Mouse (Mus musculus) retina, postnatal 1 day (tissue): ENCODE measurements around the gene Havcr1.
"Not testable (repeated sequence)": the region's sequence is repeated elsewhere in the genome, so short reads cannot be mapped to it uniquely, and the experiment has no call there.

Source experiments
- DNase-seq: peaks from one replicate; pipeline ENCODE4 v3.0.0-alpha.2; 2012

Gene Havcr1

DNA sequence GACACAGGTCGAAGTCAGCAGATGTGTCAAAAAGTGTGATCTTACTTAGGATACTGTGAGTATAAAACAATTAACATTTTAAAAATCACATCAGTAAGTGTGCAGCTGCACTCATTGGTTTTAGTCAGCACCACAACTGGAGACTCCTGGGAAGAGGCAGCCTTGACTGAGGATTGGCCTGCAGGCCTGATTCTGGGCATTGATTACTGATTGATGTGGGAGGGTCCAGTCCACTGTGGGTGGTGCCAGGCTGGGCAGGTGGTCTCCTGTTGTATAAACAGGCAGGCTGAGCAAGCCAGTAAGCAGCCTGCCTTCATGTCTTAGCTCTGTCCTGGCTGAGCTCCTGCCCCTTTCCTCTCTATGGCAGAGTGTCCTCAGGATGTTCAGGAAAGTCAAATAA is at the start of gene Havcr1:
Gene Havcr1, plus strand, starts transcription at position 5 of the 400 bp plus-strand sequence.
- DNase-seq = not testable (repeated sequence)

DNA sequence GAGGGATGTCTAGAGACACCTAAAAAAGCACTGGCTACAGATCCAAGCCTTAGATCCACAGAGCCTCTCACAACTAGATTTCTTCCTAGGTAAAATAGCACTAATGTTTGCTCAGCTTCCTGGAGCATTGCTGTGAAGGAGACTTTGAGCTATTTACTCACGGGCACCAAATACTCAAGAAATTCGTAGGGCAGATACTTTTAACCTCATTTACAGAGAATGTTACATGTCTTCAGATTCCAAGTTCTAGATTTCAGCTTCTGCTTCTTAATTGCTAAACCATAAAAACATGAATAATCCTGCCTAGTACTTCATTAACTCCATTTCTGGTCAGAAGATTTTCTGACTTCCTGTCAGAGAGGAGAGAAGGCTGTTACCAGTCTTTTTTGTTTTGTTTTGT is 44.7 kb upstream of the Havcr1 start:
- no peak for DNase-seq

DNA sequence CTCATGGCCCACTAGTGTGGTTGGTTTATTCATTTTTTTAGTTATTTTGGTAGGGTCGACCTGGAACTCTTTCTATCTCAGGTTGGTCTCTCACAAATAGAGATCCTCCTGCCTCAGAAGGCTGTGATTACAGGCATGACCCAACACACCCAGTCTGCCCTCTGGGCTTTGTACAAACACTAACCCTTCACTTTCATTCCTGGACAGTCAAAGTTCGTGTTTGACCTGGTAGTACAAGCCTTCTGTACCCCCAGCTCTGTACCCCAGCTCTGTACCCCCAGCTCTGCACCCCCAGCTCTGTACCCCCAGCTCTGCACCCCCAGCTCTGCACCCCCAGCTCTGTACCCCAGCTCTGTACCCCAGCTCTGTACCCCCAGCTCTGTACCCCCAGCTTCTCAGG is 39.0 kb upstream of the Havcr1 start:
- not testable (repeated sequence) for DNase-seq

DNA sequence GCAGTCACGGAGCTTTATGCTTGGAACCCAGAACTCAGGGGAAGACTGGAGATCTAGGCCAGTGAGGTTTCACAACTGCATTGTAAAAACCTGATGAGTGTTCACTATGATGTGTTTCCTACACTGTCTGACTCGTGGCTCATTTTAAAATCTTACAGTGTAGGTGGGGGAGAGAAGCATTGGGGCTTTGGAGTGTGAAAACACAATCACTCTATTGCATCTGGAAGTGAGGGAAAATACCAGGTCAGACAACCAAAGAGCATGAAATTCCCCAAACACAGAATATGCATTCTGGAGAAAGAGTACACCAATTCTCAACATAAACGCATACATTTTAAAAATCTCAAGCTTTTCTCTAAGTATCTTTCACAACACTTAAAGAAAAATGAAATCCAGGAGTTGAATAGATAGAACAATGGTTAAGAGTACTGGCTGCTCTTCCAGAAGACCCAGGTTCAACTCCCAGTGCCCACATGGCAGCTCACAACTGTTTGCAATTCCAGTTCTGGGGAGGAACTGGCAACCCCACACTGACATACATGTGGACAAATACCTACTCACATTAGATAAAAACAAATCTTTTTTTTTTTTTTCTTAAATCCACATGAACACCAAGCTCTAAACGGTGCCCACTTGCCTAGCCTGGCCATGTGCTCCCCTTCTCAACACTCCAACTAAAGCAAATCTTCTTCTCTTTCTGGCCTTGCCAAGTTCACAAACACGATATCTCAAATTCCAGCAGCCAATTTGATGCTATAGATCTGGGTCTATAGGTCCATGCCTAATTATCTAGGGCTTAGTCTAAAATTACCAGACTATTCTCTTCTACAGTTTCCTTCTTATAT is 37.2 kb upstream of the Havcr1 start:
- no peak for DNase-seq

DNA sequence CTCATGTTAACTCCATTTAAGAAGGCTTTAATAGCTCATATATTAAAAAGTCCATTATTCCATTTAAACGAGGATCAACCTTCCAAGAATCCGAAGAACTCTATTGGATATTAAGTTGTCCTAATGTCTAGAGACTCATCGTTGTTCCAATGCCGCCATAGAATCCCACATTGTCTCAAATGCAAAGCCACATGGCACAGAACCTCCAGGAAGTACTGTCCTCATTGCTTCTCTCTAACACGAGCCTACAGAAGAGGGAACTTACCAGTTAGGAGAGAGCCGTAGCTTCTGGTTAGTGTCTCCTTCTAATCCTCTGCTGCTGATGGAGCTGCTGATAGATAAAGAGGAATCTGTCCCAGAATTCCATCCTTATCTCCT is 36.6 kb upstream of the Havcr1 start:
- no peak for DNase-seq

DNA sequence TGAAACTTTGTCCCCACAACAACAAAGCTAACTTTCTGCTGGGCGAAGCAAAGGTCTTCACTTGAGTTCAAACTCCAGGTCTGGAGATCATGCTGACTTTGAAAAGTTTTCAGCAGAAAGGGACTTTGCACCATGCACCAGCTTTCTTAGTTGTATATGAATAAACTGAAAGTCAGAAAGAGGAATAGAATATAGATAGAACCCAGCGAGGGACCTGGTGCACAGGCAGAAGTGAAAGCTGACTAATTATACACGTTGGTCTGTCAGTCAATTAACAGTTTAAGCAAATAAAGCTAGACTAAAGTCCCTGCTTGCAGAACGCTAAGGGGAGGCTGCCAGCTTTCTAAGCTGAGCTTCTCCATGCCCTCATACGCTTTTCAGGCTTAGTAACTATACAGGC is 36.0 kb upstream of the Havcr1 start:
- DNase-seq = no peak

DNA sequence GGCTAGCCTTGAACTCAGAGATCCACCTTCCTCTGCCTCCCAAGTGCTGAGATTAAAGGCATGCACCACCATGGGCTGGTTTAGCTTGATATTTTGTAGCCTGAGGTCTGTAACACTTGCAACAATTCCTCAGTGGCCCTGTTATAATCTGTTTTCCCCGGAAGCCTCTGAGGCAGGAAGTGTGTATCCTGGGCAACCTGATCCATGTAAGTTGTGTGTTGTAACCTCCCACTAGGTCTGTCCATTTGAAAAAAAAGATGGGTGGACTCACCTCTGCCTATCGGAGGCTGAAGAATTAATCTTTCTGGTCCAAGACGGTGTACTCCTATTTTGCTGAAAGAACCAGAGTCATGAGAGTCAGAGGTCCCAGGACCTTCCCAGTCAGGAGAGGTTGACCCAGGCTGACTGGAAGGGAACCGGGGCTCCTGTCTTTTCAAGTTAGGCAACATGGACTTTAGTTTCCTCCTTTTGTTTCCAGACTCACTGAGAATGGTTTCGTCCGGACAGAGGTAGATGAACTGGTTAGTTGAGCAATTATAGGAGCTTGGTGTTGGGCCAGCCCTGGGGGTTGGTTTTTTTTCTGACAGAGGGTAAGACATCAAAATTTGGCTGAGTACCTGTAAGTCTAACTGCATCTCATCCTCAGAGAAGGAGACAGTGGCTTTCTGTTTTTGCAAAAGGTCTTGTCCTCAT is 28.1 kb upstream of the Havcr1 start, which contains the start of gene Timd2:
Gene Timd2, minus strand, starts transcription at position 398 of the 693 bp plus-strand sequence.
- DNase-seq = no peak

GRCm38 (mm10) chr11:46731541-46732070 is 3.3 kb upstream of the Havcr1 start:
- DNase-seq = no peak

- peak; percentile 21 for DNase-seq
Observed at GRCm38 (mm10) chr11:46733242-46733789, 1.6 kb upstream of the Havcr1 start.

DNA sequence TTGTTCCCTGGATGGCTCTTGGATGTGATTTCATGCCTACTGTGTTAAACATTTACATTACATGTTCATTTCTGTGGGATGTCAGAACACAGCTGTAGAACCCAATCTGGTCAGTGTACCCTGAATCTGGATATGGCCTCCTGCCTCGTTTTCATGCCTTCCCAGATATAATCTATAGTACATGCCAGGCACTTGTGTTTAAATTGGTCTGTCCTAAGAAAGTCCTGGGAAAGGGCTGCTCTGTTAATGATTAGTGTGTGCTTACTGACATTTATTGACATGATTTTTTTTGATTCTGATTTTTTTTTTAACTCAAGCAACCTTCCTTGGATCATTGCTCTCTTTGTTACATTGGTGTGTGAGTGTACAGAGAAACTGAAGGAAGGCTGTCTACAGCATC is 263 bp upstream of the Havcr1 start:
- no peak for DNase-seq

DNA sequence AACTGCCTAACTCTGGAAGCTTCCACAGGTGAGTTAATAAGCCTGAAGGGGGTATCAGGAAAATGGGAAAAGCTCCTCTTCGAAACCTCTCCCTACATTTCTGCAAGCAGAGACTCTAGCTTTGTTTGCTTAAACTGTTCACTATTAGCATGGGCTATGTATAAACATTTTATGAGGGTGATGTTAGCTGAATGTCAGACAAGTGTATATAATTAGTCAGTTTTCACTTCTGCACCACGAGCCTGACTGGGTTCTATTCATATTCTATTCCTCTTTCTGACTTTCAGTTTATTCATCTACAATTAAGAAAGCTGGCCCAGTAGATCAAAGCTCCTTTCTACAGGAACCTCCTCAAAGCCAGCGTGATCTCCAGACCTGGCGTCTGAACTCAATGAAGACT is 4.6 kb downstream of the Havcr1 start:
- no peak for DNase-seq

GRCm38 (mm10) chr11:46740886-46741285 is 6.0 kb downstream of the Havcr1 start:
- DNase-seq = no peak

GRCm38 (mm10) chr11:46741716-46742115 is 6.8 kb downstream of the Havcr1 start:
- no peak for DNase-seq

DNA sequence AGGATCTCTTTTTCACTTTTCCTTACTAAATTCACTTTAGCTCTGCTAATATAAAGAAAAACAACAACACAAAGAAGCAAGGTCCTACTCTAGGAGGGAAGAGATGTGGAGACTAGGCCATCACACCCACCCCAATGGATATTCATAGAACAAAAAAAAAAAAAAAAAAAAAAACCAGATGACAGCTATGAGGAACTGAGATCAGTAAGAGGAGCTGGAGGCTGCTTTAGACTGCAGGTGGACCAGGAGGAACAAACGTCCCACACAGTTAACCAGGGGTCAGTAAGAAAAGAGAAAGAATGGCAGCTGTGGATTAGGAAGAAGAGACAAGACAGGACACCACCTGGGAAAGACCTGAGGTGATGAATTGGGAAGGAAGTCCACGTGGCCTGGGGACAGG is 13.1 kb downstream of the Havcr1 start:
- no peak for DNase-seq

GRCm38 (mm10) chr11:46753662-46754061 is 18.8 kb downstream of the Havcr1 start:
- DNase-seq = no peak

GRCm38 (mm10) chr11:46754669-46755068 is 19.8 kb downstream of the Havcr1 start:
- DNase-seq = peak; percentile 9

- DNase-seq = not testable (repeated sequence)
Observed at GRCm38 (mm10) chr11:46755714-46756113, 20.8 kb downstream of the Havcr1 start.

GRCm38 (mm10) chr11:46776879-46777278 is 42.0 kb downstream of the Havcr1 start:
- no peak for DNase-seq

GRCm38 (mm10) chr11:46779811-46780210 is 44.9 kb downstream of the Havcr1 start:
- DNase-seq = no peak

DNA sequence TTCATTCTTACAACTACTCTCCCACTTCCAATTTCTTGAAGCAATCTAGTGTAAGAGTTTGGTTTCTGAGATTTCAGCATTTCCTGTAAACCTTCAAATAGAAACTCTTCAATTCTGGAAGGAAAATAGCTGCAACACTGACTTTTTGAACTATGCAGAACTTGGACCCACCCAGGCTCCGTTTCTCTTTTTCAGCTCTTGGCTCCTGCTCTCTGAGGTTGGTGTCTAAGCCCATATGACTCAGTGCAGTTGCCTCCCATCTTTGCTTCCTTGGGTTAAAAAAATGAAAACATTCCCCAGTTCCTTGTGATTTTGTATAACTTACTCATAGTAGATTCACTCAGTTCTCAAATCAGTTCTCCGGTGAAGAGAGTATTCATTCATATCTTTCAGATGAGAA is 69.6 kb downstream of the Havcr1 start:
- no peak for DNase-seq

GRCm38 (mm10) chr11:46810511-46810910 is 75.6 kb downstream of the Havcr1 start, which contains the start of gene Timd4:
TSS of gene Timd4 (plus strand) at chr11:46810800.
- DNase-seq = no peak

- no peak for DNase-seq
Observed at GRCm38 (mm10) chr11:46817692-46818091, 82.8 kb downstream of the Havcr1 start.

- DNase-seq = no peak
Observed at GRCm38 (mm10) chr11:46819930-46820329, 85.0 kb downstream of the Havcr1 start.
